Mouse (Mus musculus) erythroblast, adult 5-6 weeks (primary cell): Measurements from ENCODE around the gene Serhl. TPM values are rescaled to one million over a fixed set of nuclear protein-coding genes. Genes with fewer than 3 reads are reported as not detected.

Source experiments
- ATAC-seq: replicated peaks from 2 replicates; pipeline ENCODE4 v1.8.0; 2016; ENCODE audit warnings: moderate number of reproducible peaks, mild to moderate bottlenecking, moderate TSS enrichment, inconsistent platforms; ENCODE audit not compliant: poor library complexity, low FRiP score, severe bottlenecking
- total RNA-seq, 2 experiments: library from RNA; stranded (forward) in 1 of 2; stranded (reverse) in 1 of 2; fragments of 150-400 nt in 1 of 2; fragments of 200-764, 138-1000 nt in 1 of 2; gene quantifications; 2 replicates each; pipeline versions ENCODE4 v1.2.3 to v1.2.4; 2015 to 2017; ENCODE audit warnings: low replicate concordance in 2 of 2

The Serhl gene
- total RNA-seq, 2 experiments from 2014 or later: 18.3 to 19.4 TPM

- no peak for ATAC-seq
Measured at GRCm38 (mm10) chr15:83075607-83076525, 13.4 kb upstream of the Serhl start.

- no peak for ATAC-seq
Measured at GRCm38 (mm10) chr15:83083530-83083929, 5.8 kb upstream of the Serhl start.

GRCm38 (mm10) chr15:83084022-83084640 lies 5.2 kb upstream of the Serhl start:
- no peak for ATAC-seq

GRCm38 (mm10) chr15:83085901-83086300 lies 3.4 kb upstream of the Serhl start:
- peak; percentile 78 for ATAC-seq

- no peak for ATAC-seq
Measured at GRCm38 (mm10) chr15:83086636-83087328, 2.5 kb upstream of the Serhl start.

GRCm38 (mm10) chr15:83088495-83089428 lies 544 bp upstream of the Serhl start:
- no peak for ATAC-seq

GRCm38 (mm10) chr15:83090874-83091273 lies 1.6 kb downstream of the Serhl start:
- no peak for ATAC-seq

GRCm38 (mm10) chr15:83093687-83094086 lies 4.4 kb downstream of the Serhl start:
- ATAC-seq: no peak

- ATAC-seq: no peak
Measured at GRCm38 (mm10) chr15:83095950-83096349, 6.6 kb downstream of the Serhl start.

GRCm38 (mm10) chr15:83099533-83100331 lies 10.4 kb downstream of the Serhl start:
- peak; percentile 96 for ATAC-seq

- peak; percentile 59; the same call in 1 of the 2 replicates for ATAC-seq
Measured at GRCm38 (mm10) chr15:83100332-83100662, 11.0 kb downstream of the Serhl start.

- no peak for ATAC-seq
Measured at GRCm38 (mm10) chr15:83103111-83103510, 13.8 kb downstream of the Serhl start.

- ATAC-seq: no peak
Measured at GRCm38 (mm10) chr15:83106426-83106825, 17.1 kb downstream of the Serhl start.

- ATAC-seq: no peak
Measured at GRCm38 (mm10) chr15:83107814-83108213, 18.5 kb downstream of the Serhl start.

GRCm38 (mm10) chr15:83111290-83111689 lies 22.0 kb downstream of the Serhl start:
- no peak for ATAC-seq

- ATAC-seq: no peak
Measured at GRCm38 (mm10) chr15:83111874-83112273, 22.6 kb downstream of the Serhl start.

GRCm38 (mm10) chr15:83112898-83113297 lies 23.6 kb downstream of the Serhl start:
- ATAC-seq: no peak

GRCm38 (mm10) chr15:83114106-83114505 lies 24.8 kb downstream of the Serhl start:
- no peak for ATAC-seq

GRCm38 (mm10) chr15:83115071-83115470 lies 25.8 kb downstream of the Serhl start:
- no peak for ATAC-seq
